Mouse (Mus musculus) heart, postnatal 0 days (tissue): ENCODE measurements around the gene Exosc9.

Experiments
- CTCF ChIP-seq: IDR thresholded peaks from 2 replicates; pipeline ENCODE4 v1.5.1; 2016; ENCODE audit warnings: antibody characterized with exemption, control low read depth, low read depth
- EP300 ChIP-seq: IDR thresholded peaks from 2 replicates; pipeline ENCODE4 v1.6.1; 2016; ENCODE audit warnings: antibody characterized with exemption, low read depth

GRCm38 (mm10) chr3:36522137-36522536 lies 30.3 kb upstream of the Exosc9 start:
- TF ChIP-seq CTCF (no peak), EP300 (no peak)
